7 mouse cellular contexts compared by ENCODE assay signal in genomic region chr10:83637295-83637694, GRCm38 (mm10). TPM values are rescaled to one million over a fixed set of nuclear protein-coding genes. Genes with fewer than 3 reads are reported as not detected.
A peak's percentile ranks its signal among the peaks of the same experiment; 100 is the strongest.
DNase-seq lines count a peak whose midpoint lies in the region; TF ChIP-seq lines count a peak whose summit lies in the region.

No protein-coding gene starts in this region.

- DNase-seq in 3134 (ENCODE audit: extremely low read depth, insufficient read length, low spot score) = peak; percentile 82
- DNase-seq in MN1 (ENCODE audit: low spot score) = peak; percentile 69
- DNase-seq in embryonic facial prominence, embryonic 10.5 days (ENCODE audit: low spot score) = peak; percentile 23
- peak; percentile 91 to 92 for DNase-seq in heart, adult 9 months (ENCODE audit: low spot score in 2 of 2)
- peak; percentile 60 to 74 for DNase-seq in layer of hippocampus, adult 2 months (ENCODE audit: low spot score in 2 of 2)
- DNase-seq in lung, postnatal 10 days = peak; percentile 88
- DNase-seq in telencephalon, adult 2 months (ENCODE audit: low read depth, low spot score) = peak; percentile 84

- TF ChIP-seq CTCF in layer of hippocampus, adult 2 months (conservative IDR thresholded peaks at IDR 0.05) = no peak

- H3K4me3 ChIP-seq in embryonic facial prominence, embryonic 10.5 days = no peak overlapping the region
- H3K4me3 ChIP-seq in layer of hippocampus, adult 2 months = peak overlapping the region; percentile 39

- H3K4me1 ChIP-seq in embryonic facial prominence, embryonic 10.5 days = peaks cover 23% of the 10 kb centered on the region

- H3K27ac ChIP-seq in embryonic facial prominence, embryonic 10.5 days (replicated peaks) = no peak overlapping the region
- H3K27ac ChIP-seq in layer of hippocampus, adult 2 months = peak overlapping the region; percentile 78

- H3K36me3 ChIP-seq in embryonic facial prominence, embryonic 10.5 days (replicated peaks) = peaks cover 19% of the 10 kb centered on the region

- WGBS in embryonic facial prominence, embryonic 10.5 days = 49% methylated on average over 6 of the region's 6 CpGs

- no peaks in the 10 kb centered on the region for H3K27me3 ChIP-seq in embryonic facial prominence, embryonic 10.5 days (replicated peaks; ENCODE audit: low read depth, poor library complexity, severe bottlenecking)

- no peaks in the 10 kb centered on the region for H3K9me3 ChIP-seq in embryonic facial prominence, embryonic 10.5 days

RNA-seq across cellular contexts. Expression of gene Appl2, which starts 11.2 kb away (rescaled TPM):
- 39.6 and 40.6 TPM in 2 replicates for polyA plus RNA-seq in embryonic facial prominence, embryonic 10.5 days (2016; fragmentation: Nextera tagmentation; extraction: Ambion mirVana)
- 10 to 100 TPM; 81.1 to 95.5 TPM for total RNA-seq in layer of hippocampus, adult 2 months (2021)

Comparison
In these comparisons a context has a peak if more than half of its experiments do, and no peak if none do; other contexts are left out.
1. DNase-seq: peak in every context shown above with its lines; median percentile 92 in heart, adult 9 months; 88 in lung, postnatal 10 days; 84 in telencephalon, adult 2 months; 82 in 3134; 69 in MN1; 67 in layer of hippocampus, adult 2 months; 23 in embryonic facial prominence, embryonic 10.5 days.